Mouse (Mus musculus): ENCODE measurements around the gene Gpat2. TPM values are rescaled to one million over a fixed set of nuclear protein-coding genes. Genes with fewer than 3 reads are reported as not detected.

The Gpat2 gene
- polyA plus RNA-seq, 1 experiment: 0.38 TPM

DNA sequence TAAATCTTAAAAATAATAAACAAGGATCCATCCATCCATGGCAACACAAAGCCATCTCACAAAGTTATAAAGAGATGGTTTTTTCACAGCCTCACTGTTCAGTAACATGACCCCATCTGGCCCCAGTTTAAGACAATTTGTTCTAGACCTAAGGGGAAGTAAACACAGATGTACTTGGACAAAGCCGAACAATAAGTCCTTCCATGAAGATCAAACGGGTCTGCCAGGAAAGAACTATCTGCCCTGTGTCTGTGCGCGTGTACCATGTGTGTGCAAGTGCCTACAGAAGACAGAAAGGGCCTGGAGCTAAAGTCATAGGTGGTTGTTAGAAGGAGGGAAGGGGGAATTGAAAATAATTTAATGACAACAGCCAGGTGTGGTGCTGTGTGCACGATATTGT is 45.2 kb downstream of the Gpat2 start:
- WGBS: 79% methylated on average over 5 of the region's 5 CpGs
- no peak overlapping the region for H3K27ac ChIP-seq (ENCODE audit: insufficient read depth, low read length)
- no peak overlapping the region for H3K4me3 ChIP-seq (replicated peaks; ENCODE audit: insufficient read depth, low read depth, low read length)
- H3K4me1 ChIP-seq (ENCODE audit: control insufficient read depth, insufficient read depth, low read length): peaks cover 3% of the 10 kb centered on the region; the same call in 1 of the 2 replicates
- TF ChIP-seq POLR2A (IDR thresholded peaks at IDR 0.05; ENCODE audit: borderline replicate concordance, insufficient read depth, low read length): no peak
- TF ChIP-seq CTCF (IDR thresholded peaks at IDR 0.05; ENCODE audit: borderline replicate concordance, insufficient read depth, low read depth, low read length): no peak
- DNase-seq: no peak
- no peaks in the 10 kb centered on the region for H3K27me3 ChIP-seq (ENCODE audit: control insufficient read depth, insufficient read depth, low read length)

DNA sequence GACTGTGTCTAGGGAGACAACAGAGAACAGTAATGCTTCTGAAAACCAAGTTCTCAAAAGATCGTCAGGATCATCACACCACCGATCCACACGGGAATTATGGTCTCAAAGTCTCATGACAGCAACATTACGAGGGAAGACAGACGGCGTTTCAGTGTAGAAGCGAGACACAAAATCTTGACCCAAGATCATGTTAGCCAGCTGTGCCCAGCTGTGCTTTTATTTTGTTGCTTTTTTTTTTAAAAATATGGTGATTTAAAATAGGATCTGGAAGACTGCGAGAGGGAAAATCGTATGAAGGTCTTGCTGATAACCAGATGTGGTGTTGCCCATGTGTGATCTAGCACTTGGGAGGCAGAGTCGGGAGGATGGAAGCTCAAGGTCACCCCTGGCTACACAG is 45.7 kb downstream of the Gpat2 start:
- no peak for TF ChIP-seq CTCF (IDR thresholded peaks at IDR 0.05; ENCODE audit: borderline replicate concordance, insufficient read depth, low read depth, low read length)
- TF ChIP-seq POLR2A (IDR thresholded peaks at IDR 0.05; ENCODE audit: borderline replicate concordance, insufficient read depth, low read length): no peak
- WGBS: 93% methylated on average over 10 of the region's 10 CpGs
- H3K4me1 ChIP-seq (ENCODE audit: control insufficient read depth, insufficient read depth, low read length): peaks cover 3% of the 10 kb centered on the region; the same call in 1 of the 2 replicates
- H3K27me3 ChIP-seq (ENCODE audit: control insufficient read depth, insufficient read depth, low read length): no peaks in the 10 kb centered on the region
- H3K4me3 ChIP-seq (replicated peaks; ENCODE audit: insufficient read depth, low read depth, low read length): no peak overlapping the region
- no peak for DNase-seq
- H3K27ac ChIP-seq (ENCODE audit: insufficient read depth, low read length): no peak overlapping the region

- TF ChIP-seq POLR2A (IDR thresholded peaks at IDR 0.05; ENCODE audit: borderline replicate concordance, insufficient read depth, low read length): no peak
- no peak for TF ChIP-seq CTCF (IDR thresholded peaks at IDR 0.05; ENCODE audit: borderline replicate concordance, insufficient read depth, low read depth, low read length)
- Histone ChIP-seq H3K27me3 (ENCODE audit: control insufficient read depth, insufficient read depth, low read length) (no peaks in the 10 kb centered on the region), H3K4me3 (replicated peaks; ENCODE audit: insufficient read depth, low read depth, low read length) (no peak overlapping the region), H3K27ac (ENCODE audit: insufficient read depth, low read length) (no peak overlapping the region), H3K4me1 (ENCODE audit: control insufficient read depth, insufficient read depth, low read length) (peaks cover 3% of the 10 kb centered on the region; the same call in 1 of the 2 replicates)
- WGBS: 86% methylated on average over 8 of the region's 8 CpGs
- no peak for DNase-seq
Measured at GRCm38 (mm10) chr2:127471281-127471680, 46.3 kb downstream of the Gpat2 start.

DNA sequence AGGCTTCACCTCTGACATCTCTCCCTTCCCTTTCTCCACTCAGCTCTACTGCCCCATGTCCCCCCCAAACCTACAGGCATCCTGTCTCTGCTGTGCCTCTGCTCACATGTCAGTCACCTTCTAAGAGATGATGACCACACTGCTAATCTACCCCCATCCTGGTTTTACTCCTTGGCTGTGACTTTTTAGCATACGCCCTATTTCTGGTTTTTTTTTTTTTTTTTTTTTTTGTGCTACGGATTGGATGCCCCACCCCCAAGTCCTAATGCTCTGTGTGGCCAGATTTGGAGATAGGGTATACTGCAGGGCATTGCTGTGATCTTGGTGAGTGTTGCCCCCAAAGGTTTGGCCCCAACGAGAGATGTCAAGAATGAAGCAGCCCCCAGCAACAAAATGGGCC is 47.3 kb downstream of the Gpat2 start:
- H3K4me1 ChIP-seq (ENCODE audit: control insufficient read depth, insufficient read depth, low read length): peaks cover 3% of the 10 kb centered on the region; the same call in 1 of the 2 replicates
- DNase-seq: no peak
- no peak overlapping the region for H3K27ac ChIP-seq (ENCODE audit: insufficient read depth, low read length)
- 69% methylated on average over 3 of the region's 3 CpGs for WGBS
- no peaks in the 10 kb centered on the region for H3K27me3 ChIP-seq (ENCODE audit: control insufficient read depth, insufficient read depth, low read length)
- TF ChIP-seq CTCF (IDR thresholded peaks at IDR 0.05; ENCODE audit: borderline replicate concordance, insufficient read depth, low read depth, low read length): no peak
- no peak for TF ChIP-seq POLR2A (IDR thresholded peaks at IDR 0.05; ENCODE audit: borderline replicate concordance, insufficient read depth, low read length)
- no peak overlapping the region for H3K4me3 ChIP-seq (replicated peaks; ENCODE audit: insufficient read depth, low read depth, low read length)

GRCm38 (mm10) chr2:127479210-127479609 is 54.2 kb downstream of the Gpat2 start:
- TF ChIP-seq POLR2A (IDR thresholded peaks at IDR 0.05; ENCODE audit: borderline replicate concordance, insufficient read depth, low read length): no peak
- TF ChIP-seq CTCF (IDR thresholded peaks at IDR 0.05; ENCODE audit: borderline replicate concordance, insufficient read depth, low read depth, low read length): no peak
- peaks cover 20% of the 10 kb centered on the region for H3K4me1 ChIP-seq (ENCODE audit: control insufficient read depth, insufficient read depth, low read length)
- no peak for DNase-seq
- H3K27ac ChIP-seq (ENCODE audit: insufficient read depth, low read length): no peak overlapping the region
- no peaks in the 10 kb centered on the region for H3K27me3 ChIP-seq (ENCODE audit: control insufficient read depth, insufficient read depth, low read length)
- H3K4me3 ChIP-seq (replicated peaks; ENCODE audit: insufficient read depth, low read depth, low read length): no peak overlapping the region
- 66% methylated on average over 4 of the region's 4 CpGs for WGBS

DNA sequence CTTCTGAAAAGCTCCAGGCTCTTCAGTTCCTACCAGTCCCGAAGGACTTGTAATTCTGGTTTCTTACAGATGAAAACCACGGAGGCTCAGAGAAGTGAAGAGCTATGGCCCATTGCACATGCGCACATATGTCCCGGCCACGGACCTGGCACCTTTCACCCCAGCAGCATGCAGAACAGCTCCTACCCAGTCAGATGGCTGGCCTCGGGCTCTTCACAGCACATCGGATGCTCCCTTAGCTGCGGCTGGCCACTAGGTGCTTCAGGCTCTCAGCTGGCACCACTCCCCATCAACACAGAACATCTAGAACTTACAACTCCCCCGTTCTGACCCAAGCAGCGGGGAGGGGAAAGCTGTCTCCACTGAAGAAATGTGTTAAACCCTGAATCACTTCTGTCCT is 54.8 kb downstream of the Gpat2 start:
- Histone ChIP-seq H3K4me3 (replicated peaks; ENCODE audit: insufficient read depth, low read depth, low read length) (no peak overlapping the region), H3K27ac (ENCODE audit: insufficient read depth, low read length) (no peak overlapping the region), H3K4me1 (ENCODE audit: control insufficient read depth, insufficient read depth, low read length) (peaks cover 21% of the 10 kb centered on the region), H3K27me3 (ENCODE audit: control insufficient read depth, insufficient read depth, low read length) (no peaks in the 10 kb centered on the region)
- 29% methylated on average over 10 of the region's 10 CpGs for WGBS
- TF ChIP-seq CTCF (IDR thresholded peaks at IDR 0.05; ENCODE audit: borderline replicate concordance, insufficient read depth, low read depth, low read length) (no peak), POLR2A (IDR thresholded peaks at IDR 0.05; ENCODE audit: borderline replicate concordance, insufficient read depth, low read length) (no peak)
- peak in 1 of 2 experiments; percentile 39 for DNase-seq

DNA sequence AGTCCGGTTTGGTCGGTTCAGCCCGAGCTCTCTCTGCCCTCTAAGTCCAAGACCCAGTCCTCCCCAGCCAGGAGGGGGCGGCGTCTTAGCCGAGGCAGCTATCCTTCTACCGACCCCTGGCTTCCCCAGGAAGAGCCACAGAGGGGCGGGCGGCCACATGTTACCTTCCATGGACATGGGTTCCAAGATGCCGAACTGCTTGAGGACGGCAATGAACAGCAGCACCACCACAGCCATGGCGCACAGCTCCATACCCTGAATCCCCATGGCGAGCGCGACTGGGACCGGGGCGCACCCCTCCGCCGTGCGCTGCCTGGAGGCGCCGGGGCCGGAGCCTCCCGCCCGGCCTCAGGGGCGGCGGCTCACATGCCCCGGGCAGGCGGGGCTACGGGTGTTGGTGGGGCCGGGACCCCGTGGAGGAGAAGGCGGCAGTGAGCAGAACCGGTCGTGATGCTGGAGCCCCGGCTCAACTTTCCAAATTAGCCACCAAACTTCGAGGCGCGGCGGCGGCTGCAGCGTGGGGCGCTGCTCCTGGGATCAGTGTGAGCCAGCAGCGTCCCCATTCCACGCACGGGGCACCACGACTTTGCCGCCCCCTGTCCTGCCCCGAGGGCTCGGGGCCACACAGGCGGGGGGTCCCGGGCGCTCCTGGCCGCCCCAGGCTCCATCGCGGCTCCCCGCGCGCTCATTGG is 57.0 kb downstream of the Gpat2 start:
- 30% methylated on average over 58 of the region's 59 CpGs for WGBS
- no peaks in the 10 kb centered on the region for H3K27me3 ChIP-seq (ENCODE audit: control insufficient read depth, insufficient read depth, low read length)
- no peak for DNase-seq
- peaks cover 21% of the 10 kb centered on the region for H3K4me1 ChIP-seq (ENCODE audit: control insufficient read depth, insufficient read depth, low read length)
- no peak overlapping the region for H3K4me3 ChIP-seq (replicated peaks; ENCODE audit: insufficient read depth, low read depth, low read length)
- TF ChIP-seq POLR2A (IDR thresholded peaks at IDR 0.05; ENCODE audit: borderline replicate concordance, insufficient read depth, low read length) (no peak), CTCF (IDR thresholded peaks at IDR 0.05; ENCODE audit: borderline replicate concordance, insufficient read depth, low read depth, low read length) (no peak)
- no peak overlapping the region for H3K27ac ChIP-seq (ENCODE audit: insufficient read depth, low read length)

DNA sequence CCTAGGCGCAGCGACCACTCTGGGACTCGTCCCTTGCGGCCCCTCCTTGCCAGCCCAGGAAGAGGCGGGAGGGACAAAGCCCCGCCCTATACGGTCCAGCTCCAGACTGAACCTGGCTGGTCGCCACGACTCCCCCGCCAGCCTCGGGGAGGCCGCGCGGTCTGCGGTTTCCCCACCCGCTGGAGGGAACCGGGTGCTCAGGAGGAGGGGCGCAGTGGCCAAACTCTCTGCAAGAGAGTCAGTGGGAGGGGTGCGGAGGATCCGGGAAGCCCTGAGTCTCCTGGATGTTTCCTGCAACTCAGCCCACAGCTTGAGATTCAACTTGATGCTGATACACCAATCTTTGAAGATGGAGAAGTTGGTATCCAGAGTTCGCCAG is 57.5 kb downstream of the Gpat2 start:
- DNase-seq: peak; percentile 55 to 58
- H3K27ac ChIP-seq (ENCODE audit: insufficient read depth, low read length): no peak overlapping the region
- no peaks in the 10 kb centered on the region for H3K27me3 ChIP-seq (ENCODE audit: control insufficient read depth, insufficient read depth, low read length)
- H3K4me3 ChIP-seq (replicated peaks; ENCODE audit: insufficient read depth, low read depth, low read length): peak overlapping the region; percentile 3
- peaks cover 21% of the 10 kb centered on the region for H3K4me1 ChIP-seq (ENCODE audit: control insufficient read depth, insufficient read depth, low read length)
- TF ChIP-seq CTCF (IDR thresholded peaks at IDR 0.05; ENCODE audit: borderline replicate concordance, insufficient read depth, low read depth, low read length) (no peak), POLR2A (IDR thresholded peaks at IDR 0.05; ENCODE audit: borderline replicate concordance, insufficient read depth, low read length) (no peak)
- 6% methylated on average over 21 of the region's 21 CpGs for WGBS
